Comparison of ENCODE assay signal across 8 mouse cellular contexts in genomic region chr11:97435808-97436491, GRCm38 (mm10). TPM values are rescaled to one million over a fixed set of nuclear protein-coding genes. Genes with fewer than 3 reads are reported as not detected.
DNase-seq lines count a peak whose midpoint lies in the region; ATAC-seq and TF ChIP-seq lines count a peak whose summit lies in the region.

No protein-coding gene starts in this region.

- H3K9me3 ChIP-seq in ES-Bruce4 (replicated peaks; ENCODE audit: control insufficient read depth, insufficient read depth, low read length, poor library complexity, severe bottlenecking), result no peaks in the 10 kb centered on the region
- no peaks in the 10 kb centered on the region for H3K9me3 ChIP-seq in heart, embryonic 16.5 days (replicated peaks; ENCODE audit: control insufficient read depth, low read length)
- H3K9me3 ChIP-seq in megakaryocyte, embryonic 14.5 days, result no peaks in the 10 kb centered on the region

- no peak for ATAC-seq in heart, embryonic 16.5 days (replicated peaks; ENCODE audit: extremely low read depth, insufficient read depth, low FRiP score)
- no peak for ATAC-seq in frontal cortex, adult (ENCODE audit: low TSS enrichment)

- H3K4me3 ChIP-seq in ES-Bruce4 (ENCODE audit: low read depth, low read length), result peak overlapping the region; percentile 11; the same call in 1 of the 2 replicates
- no peak overlapping the region for H3K4me3 ChIP-seq in heart, embryonic 16.5 days (ENCODE audit: low read length)
- H3K4me3 ChIP-seq in megakaryocyte, embryonic 14.5 days (replicated peaks), result peak overlapping the region; percentile 93

- WGBS in heart, embryonic 16.5 days, result 28% methylated on average over 13 of the region's 13 CpGs

- TF ChIP-seq POLR2A in ES-Bruce4 (IDR thresholded peaks at IDR 0.05; ENCODE audit: insufficient read depth, low read length), result no peak

- H3K4me2 ChIP-seq in heart, embryonic 16.5 days (ENCODE audit: low read depth, low read length), result peak overlapping the region; percentile 55

- peak; percentile 57 to 59 for DNase-seq in adrenal gland, adult 18-20 months (ENCODE audit: low spot score in 2 of 2)
- peak; percentile 47 to 64 for DNase-seq in kidney, postnatal 36 days
- DNase-seq in layer of hippocampus, postnatal 14 days (ENCODE audit: low spot score in 2 of 2), result no peak
- no peak for DNase-seq in cerebellum, postnatal 14 days

- H3K27ac ChIP-seq in ES-Bruce4 (ENCODE audit: insufficient read depth, low read length), result peak overlapping the region; percentile 87
- peak overlapping the region; percentile 94 for H3K27ac ChIP-seq in heart, embryonic 16.5 days (ENCODE audit: low read length)

- TF ChIP-seq EP300 in ES-Bruce4 (IDR thresholded peaks at IDR 0.05; ENCODE audit: insufficient read depth, low read depth, low read length), result peak; percentile 80; the same call in 1 of the 2 replicates

- peak overlapping the region; percentile 22 for H3K9ac ChIP-seq in ES-Bruce4 (ENCODE audit: low read depth, poor library complexity, severe bottlenecking)
- peak overlapping the region; percentile 52 for H3K9ac ChIP-seq in heart, embryonic 16.5 days (ENCODE audit: low read length)

- H3K4me1 ChIP-seq in ES-Bruce4 (ENCODE audit: control insufficient read depth, insufficient read depth, low read length), result peaks cover 23% of the 10 kb centered on the region
- H3K4me1 ChIP-seq in heart, embryonic 16.5 days (ENCODE audit: control insufficient read depth, insufficient read depth, low read length), result peaks cover 61% of the 10 kb centered on the region
- peaks cover 97% of the 10 kb centered on the region for H3K4me1 ChIP-seq in megakaryocyte, embryonic 14.5 days

- H3K27me3 ChIP-seq in ES-Bruce4 (ENCODE audit: control insufficient read depth, insufficient read depth, low read length, poor library complexity, severe bottlenecking), result no peaks in the 10 kb centered on the region
- no peaks in the 10 kb centered on the region for H3K27me3 ChIP-seq in heart, embryonic 16.5 days (ENCODE audit: control insufficient read depth, insufficient read depth, low read length)
- H3K27me3 ChIP-seq in megakaryocyte, embryonic 14.5 days (replicated peaks), result no peaks in the 10 kb centered on the region

- H3K36me3 ChIP-seq in ES-Bruce4 (ENCODE audit: control insufficient read depth, insufficient read depth, low read length, poor library complexity, severe bottlenecking), result no peaks in the 10 kb centered on the region
- no peaks in the 10 kb centered on the region for H3K36me3 ChIP-seq in heart, embryonic 16.5 days (ENCODE audit: control insufficient read depth, insufficient read depth)
- H3K36me3 ChIP-seq in megakaryocyte, embryonic 14.5 days (replicated peaks; ENCODE audit: low read length), result peaks cover 8% of the 10 kb centered on the region

- TF ChIP-seq CTCF in ES-Bruce4 (IDR thresholded peaks at IDR 0.05; ENCODE audit: low read depth, low read length), result no peak

RNA-seq across cellular contexts. Expression of gene Arhgap23, which starts 20.6 kb away (rescaled TPM):
- 30.3 and 32.5 TPM in 2 replicates for polyA plus RNA-seq in ES-Bruce4 (2011; ENCODE audit: insufficient read depth, insufficient read length, low read depth, missing spikeins)
- total RNA-seq in adrenal gland, adult 18-20 months (2021), result 10 to 100 TPM; 22.1 to 25.4 TPM
- polyA plus RNA-seq in heart, embryonic 16.5 days (2015; fragmentation: Nextera tagmentation; extraction: Ambion mirVana), result 5.5 and 6.1 TPM in 2 replicates
- 85.6 and 94.5 TPM in 2 replicates for polyA plus RNA-seq in megakaryocyte, embryonic 14.5 days (2012; ENCODE audit: insufficient read depth, low replicate concordance)
- 10 to 100 TPM; 66.7 to 70.0 TPM for total RNA-seq in layer of hippocampus, postnatal 14 days (2021)

Comparison
In these comparisons a context has a peak if more than half of its experiments do, and no peak if none do; other contexts are left out.
1. DNase-seq: peak in adrenal gland, adult 18-20 months (2 of 2) and kidney, postnatal 36 days (2 of 2); none in layer of hippocampus, postnatal 14 days (0 of 2) and cerebellum, postnatal 14 days (0 of 2).